Mouse (Mus musculus) skeletal muscle tissue, adult 2 months (tissue): Measurements from ENCODE around the gene Ass1.

ENCODE experiments used
- DNase-seq: peaks from one replicate; pipeline ENCODE4 v3.0.0-alpha.2; 2012; ENCODE audit warnings: low read depth, low spot score

Ass1 gene

GRCm38 (mm10) chr2:31489166-31489565, 19.2 kb downstream of the Ass1 start:
- no peak for DNase-seq

- no peak for DNase-seq
These were observed 20.5 kb downstream of the Ass1 start for GRCm38 (mm10) chr2:31490556-31490955.

GRCm38 (mm10) chr2:31492308-31492707, 22.3 kb downstream of the Ass1 start:
- no peak for DNase-seq

GRCm38 (mm10) chr2:31493243-31493642, 23.2 kb downstream of the Ass1 start:
- no peak for DNase-seq

GRCm38 (mm10) chr2:31494315-31494714, 24.3 kb downstream of the Ass1 start:
- DNase-seq = no peak

- no peak for DNase-seq
These were observed 25.1 kb downstream of the Ass1 start for GRCm38 (mm10) chr2:31495046-31495476.

- DNase-seq = no peak
These were observed 26.1 kb downstream of the Ass1 start for GRCm38 (mm10) chr2:31496141-31496540.

- DNase-seq = no peak
These were observed 27.1 kb downstream of the Ass1 start for GRCm38 (mm10) chr2:31497113-31497512.

- no peak for DNase-seq
These were observed 27.6 kb downstream of the Ass1 start for GRCm38 (mm10) chr2:31497635-31498034.

GRCm38 (mm10) chr2:31499327-31500291, 29.6 kb downstream of the Ass1 start:
- no peak for DNase-seq

GRCm38 (mm10) chr2:31500292-31501204, 30.5 kb downstream of the Ass1 start:
- DNase-seq = no peak

- no peak for DNase-seq
These were observed 31.6 kb downstream of the Ass1 start for GRCm38 (mm10) chr2:31501448-31502130.

GRCm38 (mm10) chr2:31502616-31503522, 32.9 kb downstream of the Ass1 start:
- DNase-seq = no peak

- no peak for DNase-seq
These were observed 35.5 kb downstream of the Ass1 start for GRCm38 (mm10) chr2:31505472-31505871.

GRCm38 (mm10) chr2:31508851-31509250, 38.8 kb downstream of the Ass1 start:
- no peak for DNase-seq

- no peak for DNase-seq
These were observed 41.3 kb downstream of the Ass1 start for GRCm38 (mm10) chr2:31511316-31511715.

GRCm38 (mm10) chr2:31516557-31516956, 46.5 kb downstream of the Ass1 start:
- no peak for DNase-seq

GRCm38 (mm10) chr2:31521800-31522335, 51.9 kb downstream of the Ass1 start:
- no peak for DNase-seq

GRCm38 (mm10) chr2:31524641-31525040, 54.6 kb downstream of the Ass1 start:
- no peak for DNase-seq

- DNase-seq = no peak
These were observed 55.8 kb downstream of the Ass1 start for GRCm38 (mm10) chr2:31525778-31526177.
